Mouse (Mus musculus) frontal cortex, adult (tissue): Measurements from ENCODE around the gene Tmtc1.

Experiments
- ATAC-seq: cut with Nextera tagmentation; 2 replicates; pipeline ENCODE4 v1.9.2; 2017; ENCODE audit warnings: mild to moderate bottlenecking, moderate library complexity, mixed read lengths; ENCODE audit not compliant: low TSS enrichment

The Tmtc1 gene

DNA sequence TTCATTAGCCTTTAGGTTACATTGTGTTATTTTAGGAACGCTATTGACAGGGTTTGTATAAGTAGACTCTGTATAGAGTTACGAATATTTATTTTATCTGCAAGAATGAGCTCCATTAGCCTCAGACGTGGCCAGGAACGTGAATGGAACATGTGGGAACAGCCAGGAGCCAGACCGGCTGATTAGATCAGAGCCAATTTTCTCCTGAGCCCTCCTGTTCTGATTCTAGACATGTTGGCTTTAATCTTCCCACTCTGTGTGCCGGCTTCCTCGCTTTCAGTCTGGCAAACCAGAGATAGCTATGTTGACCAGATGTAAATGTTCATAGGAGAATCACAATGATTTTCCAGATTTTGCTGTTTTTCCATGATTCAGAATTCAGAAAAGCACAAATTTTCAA, 22.6 kb downstream of the Tmtc1 start:
- peak; percentile 77 for ATAC-seq

- ATAC-seq = no peak
These were observed 23.8 kb downstream of the Tmtc1 start for GRCm38 (mm10) chr6:148420387-148420786.

DNA sequence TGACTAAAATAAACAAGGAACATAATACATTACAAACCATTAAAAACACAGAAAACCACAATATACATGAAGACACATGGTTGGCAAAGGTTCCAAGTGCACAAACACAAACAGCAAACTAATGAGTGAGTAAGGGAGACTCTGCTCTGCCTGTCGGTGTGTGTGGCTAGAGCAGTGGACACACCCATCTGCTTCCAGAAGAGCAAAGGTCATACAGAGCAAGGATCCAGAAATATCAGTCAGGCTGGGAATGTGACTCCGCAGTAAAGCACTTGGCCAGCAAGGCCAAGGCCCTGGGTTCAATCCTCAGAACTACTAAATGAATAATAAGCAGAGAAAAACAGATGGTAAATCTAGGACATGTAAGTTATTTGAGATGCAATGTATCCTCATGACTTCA, 27.6 kb downstream of the Tmtc1 start:
- ATAC-seq = no peak

GRCm38 (mm10) chr6:148413638-148414037, 30.6 kb downstream of the Tmtc1 start:
- ATAC-seq = no peak

GRCm38 (mm10) chr6:148406792-148407490, 37.2 kb downstream of the Tmtc1 start:
- peak; percentile 42 for ATAC-seq

DNA sequence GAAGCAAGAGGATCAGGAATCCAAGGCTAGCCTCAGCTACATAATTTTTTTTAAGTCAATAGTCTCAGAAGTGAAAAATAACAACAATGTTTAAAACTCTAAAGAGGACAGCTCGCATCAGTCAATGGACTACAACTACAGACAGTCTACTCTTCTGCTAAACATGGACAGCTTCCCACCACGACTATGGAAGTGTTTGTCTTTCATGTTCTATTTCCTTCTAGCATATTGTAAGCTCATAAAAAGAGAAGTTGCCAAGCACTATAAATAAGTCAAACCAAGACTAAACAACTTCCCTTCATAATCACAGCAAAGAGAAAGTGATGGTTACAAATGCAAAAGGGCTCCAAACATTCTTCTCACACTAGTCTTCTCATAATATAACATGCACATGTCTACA, 38.6 kb downstream of the Tmtc1 start:
- ATAC-seq = 0 out of 2 replicates have a peak, but pooled peaks have one; percentile 39

DNA sequence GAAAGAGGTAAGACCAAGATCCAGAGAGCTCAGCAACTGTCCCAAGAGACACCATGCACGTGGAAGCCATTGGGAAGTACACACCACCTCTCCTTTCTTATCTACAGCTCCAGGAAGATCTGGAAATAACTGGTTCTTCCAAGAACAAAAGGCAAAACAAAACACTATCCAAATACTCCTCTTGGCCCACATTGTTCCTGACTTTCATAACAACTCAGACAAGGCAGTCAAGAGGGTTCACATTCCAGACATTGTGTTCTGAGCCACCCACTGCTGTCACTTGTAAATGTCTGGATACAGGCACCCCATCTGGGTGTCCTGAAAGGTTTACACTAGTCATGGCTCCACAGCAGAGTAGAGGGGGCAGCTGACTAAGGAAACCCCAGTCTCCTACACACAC, 39.7 kb downstream of the Tmtc1 start:
- peak; percentile 42; the same call in 1 of the 2 replicates for ATAC-seq

- no peak for ATAC-seq
These were observed 40.4 kb downstream of the Tmtc1 start for GRCm38 (mm10) chr6:148403761-148404160.

DNA sequence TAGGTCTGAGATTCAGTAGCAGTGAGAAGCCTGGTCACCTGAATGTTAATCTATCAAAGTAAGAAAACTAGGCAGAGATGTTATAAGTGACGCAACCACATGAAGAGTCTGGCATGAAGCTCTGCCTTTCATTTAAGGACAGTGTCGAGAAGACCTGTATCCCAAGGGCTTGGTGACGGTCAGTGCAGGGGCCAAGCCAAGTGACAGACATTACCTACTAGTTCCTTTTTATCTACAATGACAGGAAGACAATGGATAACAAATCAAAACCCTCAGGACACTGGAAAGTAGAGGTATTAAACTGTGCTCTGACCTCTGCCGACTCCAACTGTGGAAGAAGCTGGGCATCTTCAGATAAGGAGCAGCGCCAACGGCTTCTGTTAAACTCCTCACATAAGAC, 43.2 kb downstream of the Tmtc1 start:
- ATAC-seq = no peak

GRCm38 (mm10) chr6:148399541-148399940, 44.6 kb downstream of the Tmtc1 start:
- ATAC-seq = no peak

DNA sequence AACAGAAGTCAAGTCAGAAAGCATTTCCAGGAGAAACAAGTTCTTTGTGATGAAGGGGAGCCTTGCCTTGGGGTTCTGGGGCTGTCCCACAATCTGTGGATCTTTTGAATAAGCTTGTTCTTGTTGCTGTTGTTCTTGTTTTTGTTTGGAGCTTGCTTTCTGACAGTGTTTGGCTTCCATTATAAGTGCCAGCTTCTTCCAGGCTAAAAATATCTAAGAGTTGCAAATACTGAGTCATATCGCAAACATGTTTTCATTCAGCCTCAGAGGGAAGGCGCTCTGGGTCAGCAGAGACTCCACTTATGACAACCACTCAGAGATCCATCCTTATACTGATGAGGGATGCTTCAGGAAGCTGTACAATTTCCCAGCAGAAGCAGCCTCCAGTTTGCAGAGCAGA, 45.3 kb downstream of the Tmtc1 start:
- ATAC-seq = peak; percentile 64

DNA sequence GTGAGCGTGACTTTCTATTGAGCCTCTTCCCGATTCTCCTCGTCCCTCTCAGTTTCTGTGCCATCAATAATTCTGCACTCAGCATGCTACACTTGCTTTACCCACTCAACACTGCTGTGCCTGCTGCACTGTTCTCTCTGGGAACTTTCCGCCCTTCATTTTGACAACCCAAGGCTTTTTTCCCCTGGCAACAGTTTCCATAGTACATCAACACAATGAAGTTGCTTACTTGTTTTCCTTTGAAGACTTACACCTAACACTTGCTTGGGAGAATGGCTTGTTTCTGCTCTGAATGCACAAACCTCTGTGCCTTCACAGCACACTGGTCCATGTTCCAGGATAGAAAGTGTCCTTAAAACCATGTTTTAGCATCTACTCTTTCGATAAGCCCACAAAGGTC, 46.9 kb downstream of the Tmtc1 start:
- no peak for ATAC-seq

- no peak for ATAC-seq
These were observed 48.9 kb downstream of the Tmtc1 start for GRCm38 (mm10) chr6:148395272-148395671.

- no peak for ATAC-seq
These were observed 49.9 kb downstream of the Tmtc1 start for GRCm38 (mm10) chr6:148394294-148394693.

GRCm38 (mm10) chr6:148392147-148392546, 52.0 kb downstream of the Tmtc1 start:
- ATAC-seq = no peak

- peak; percentile 36 for ATAC-seq
These were observed 52.9 kb downstream of the Tmtc1 start for GRCm38 (mm10) chr6:148391286-148391685.

DNA sequence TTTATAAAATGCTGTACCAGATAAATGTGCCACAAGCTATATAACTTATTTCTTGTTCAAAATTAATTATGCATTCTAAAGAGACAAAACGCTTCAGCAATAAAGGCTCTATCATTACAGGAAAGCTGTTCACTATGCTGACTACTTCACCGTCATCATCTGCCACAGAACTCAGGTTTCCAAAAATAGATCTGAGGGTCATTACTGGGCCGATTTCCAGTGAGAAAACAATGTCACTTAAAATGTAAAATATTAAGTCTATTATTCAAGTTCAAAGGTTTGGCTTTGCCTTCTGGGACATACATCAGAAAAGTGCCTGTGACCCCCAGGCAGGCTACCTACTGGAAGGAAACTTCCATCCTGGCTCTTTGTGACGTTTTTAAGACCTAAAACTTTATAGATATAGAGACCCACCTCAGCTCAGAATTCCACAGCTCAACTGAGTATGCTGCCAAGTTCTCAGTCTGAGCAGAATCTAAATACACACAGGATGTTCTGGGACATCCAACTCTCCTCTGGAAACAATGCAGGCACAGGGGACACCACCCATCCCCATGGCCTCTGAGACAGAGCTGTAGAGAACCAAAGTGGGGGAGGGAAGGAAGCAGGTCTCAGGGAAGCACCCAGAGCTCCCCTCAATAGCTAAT, 53.4 kb downstream of the Tmtc1 start:
- no peak for ATAC-seq

DNA sequence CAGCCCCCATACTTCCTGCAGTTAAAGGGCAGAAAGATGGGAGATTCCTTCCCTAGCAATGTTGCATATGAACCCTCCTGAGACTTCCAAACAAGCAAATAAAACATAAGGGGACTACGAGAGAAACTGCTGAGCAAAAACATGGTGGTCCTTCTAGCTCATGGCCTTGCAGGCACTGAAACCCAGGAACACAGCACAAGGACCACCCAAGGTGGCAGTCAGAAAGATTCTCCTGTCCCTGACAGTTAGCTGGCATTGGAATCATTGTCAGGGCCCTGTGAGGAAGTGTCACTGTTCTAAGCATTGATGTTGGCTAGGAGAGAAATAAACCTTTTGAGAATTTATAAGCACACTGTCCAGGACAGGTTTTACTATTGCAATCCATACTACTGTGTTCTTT, 56.2 kb downstream of the Tmtc1 start:
- no peak for ATAC-seq

- peak; percentile 53 for ATAC-seq
These were observed 59.9 kb downstream of the Tmtc1 start for GRCm38 (mm10) chr6:148384111-148384895.

GRCm38 (mm10) chr6:148381163-148381782, 62.9 kb downstream of the Tmtc1 start:
- ATAC-seq = no peak

DNA sequence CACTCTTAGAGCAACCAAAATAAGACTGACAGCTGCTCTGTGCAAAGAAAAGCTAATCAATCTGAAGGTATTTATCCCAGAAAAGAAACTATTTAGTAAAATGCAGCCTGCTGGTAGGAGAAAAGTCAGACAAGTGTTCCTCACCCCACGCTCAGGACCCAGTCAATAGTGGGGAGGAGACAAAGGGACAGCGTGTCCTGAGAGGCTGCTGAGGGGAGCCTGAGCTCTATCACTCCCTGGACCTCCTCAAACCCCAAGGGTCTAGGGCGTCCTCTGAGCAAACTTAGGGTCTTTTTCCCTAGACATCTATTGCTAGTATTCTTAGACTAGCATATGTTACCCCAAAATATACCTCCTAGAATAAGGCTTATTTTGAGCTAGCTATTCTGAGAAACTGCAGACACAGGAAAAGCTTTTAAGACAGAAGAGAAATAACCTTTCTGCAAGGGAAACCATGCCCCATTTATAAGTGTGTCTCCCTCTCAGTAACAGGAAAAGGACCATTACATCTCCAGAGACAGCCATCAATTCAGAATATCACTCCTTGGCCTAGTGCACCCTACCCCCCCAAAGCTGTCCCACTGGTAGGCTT, 68.5 kb downstream of the Tmtc1 start:
- ATAC-seq = peak; percentile 89

GRCm38 (mm10) chr6:148375015-148375414, 69.2 kb downstream of the Tmtc1 start:
- ATAC-seq = peak; percentile 65
